Mouse (Mus musculus): Measurements from ENCODE around the gene Hinfp.

DNA sequence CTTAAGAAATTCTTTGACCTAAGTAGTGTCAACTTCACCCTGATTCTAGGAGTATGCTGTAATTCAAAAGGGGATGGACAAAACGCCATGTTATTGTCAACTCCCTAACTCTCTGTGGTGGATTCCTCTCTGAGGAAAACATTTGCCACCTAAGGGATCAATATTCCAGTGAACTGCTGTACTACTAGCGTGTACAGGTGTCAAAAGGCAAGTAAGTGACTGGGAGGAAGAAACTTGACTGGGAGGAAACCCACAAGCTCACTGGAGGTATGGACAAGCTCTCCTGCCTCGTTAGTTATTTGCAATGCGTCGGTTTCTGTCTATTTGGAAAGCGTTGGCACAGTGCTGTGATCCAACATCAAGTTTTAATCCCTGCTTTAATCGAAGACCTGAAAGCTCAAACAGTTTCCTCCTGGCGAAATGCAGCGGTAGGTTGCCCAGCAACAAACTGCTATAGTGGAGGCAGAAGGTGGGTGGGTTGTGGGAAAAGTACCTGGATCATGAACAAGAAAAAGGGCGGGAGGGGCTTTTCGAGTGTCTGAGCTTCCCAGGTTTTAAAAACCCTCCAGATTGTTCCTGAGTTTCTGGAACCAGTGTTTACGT lies 20.4 kb upstream of the Hinfp start, which contains the start of gene Dpagt1:
- TF ChIP-seq POLR2AphosphoS2 (IDR thresholded peaks at IDR 0.05; ENCODE audit: insufficient read length, low read depth) (no peak), E2F4 (IDR thresholded peaks at IDR 0.05; ENCODE audit: insufficient read depth) (no peak), POLR2A (IDR thresholded peaks at IDR 0.05; ENCODE audit: insufficient read length, low read depth) (no peak), TCF12 (IDR thresholded peaks at IDR 0.05; ENCODE audit: insufficient read depth, poor library complexity, severe bottlenecking) (no peak), MAX (IDR thresholded peaks at IDR 0.05; ENCODE audit: low read depth) (no peak), REST (IDR thresholded peaks at IDR 0.05; ENCODE audit: insufficient read depth, insufficient read length) (no peak)

All from myocyte (in vitro differentiated cells).